Mouse (Mus musculus) CH12.LX (cell line): ENCODE results near the gene Prdm5. TPM values are rescaled to one million over a fixed set of nuclear protein-coding genes. Genes with fewer than 3 reads are reported as not detected.

ENCODE experiments used
- DNase-seq: peaks from one replicate; pipeline ENCODE4 v3.0.0-alpha.2; 2013; ENCODE audit errors: extremely low read depth
- H3K27ac ChIP-seq: 2 replicates; pipeline ENCODE4 v1.5.1; 2012; ENCODE audit warnings: low read depth, mild to moderate bottlenecking, control low read depth, moderate library complexity; ENCODE audit not compliant: insufficient read depth
- H3K27me3 ChIP-seq: replicated peaks from 2 replicates; pipeline ENCODE3; 2012; ENCODE audit warnings: inconsistent platforms
- H3K36me3 ChIP-seq, 2 experiments: replicated peaks in 1 of 2; 2 replicates each; pipeline versions ENCODE3 to v1.6.1; 2012; ENCODE audit warnings: inconsistent platforms in 1 of 2, low read length in 1 of 2, mild to moderate bottlenecking in 1 of 2, mixed read lengths in 1 of 2, moderate library complexity in 1 of 2; ENCODE audit not compliant: control insufficient read depth in 1 of 2, insufficient read depth in 1 of 2
- H3K4me1 ChIP-seq, 2 experiments: 2 replicates each; pipeline ENCODE4 v1.6.1; 2012; ENCODE audit warnings: inconsistent platforms in 1 of 2, moderate library complexity in 1 of 2; ENCODE audit not compliant: insufficient read depth in 2 of 2, control insufficient read depth in 1 of 2
- H3K4me2 ChIP-seq: 2 replicates; pipeline ENCODE4 v1.6.1; 2012; ENCODE audit warnings: low read depth, mild to moderate bottlenecking, control low read depth; ENCODE audit not compliant: poor library complexity, insufficient read depth, severe bottlenecking
- H3K4me3 ChIP-seq, 3 experiments: fragments of 150-350 bp in 1 of 3; sonication (generic) in 1 of 3; replicated peaks in 1 of 3; 2 replicates each; pipeline versions ENCODE3 to v1.5.1; 2011 to 2012; ENCODE audit warnings: low read depth in 2 of 3, low read length in 2 of 3, mild to moderate bottlenecking in 2 of 3, moderate library complexity in 2 of 3, control low read depth in 1 of 3, improper control_type of control experiment in 1 of 3, inconsistent platforms in 1 of 3, mixed read lengths in 1 of 3; ENCODE audit not compliant: poor library complexity in 1 of 3
- H3K79me2 ChIP-seq: replicated peaks from 2 replicates; pipeline ENCODE4 v1.6.1; 2012; ENCODE audit warnings: mild to moderate bottlenecking, moderate library complexity; ENCODE audit not compliant: control insufficient read depth, poor library complexity, insufficient read depth, severe bottlenecking; ENCODE audit errors: extremely low read depth
- H3K9ac ChIP-seq: 2 replicates; pipeline ENCODE4 v1.6.1; 2012; ENCODE audit warnings: low read depth, mild to moderate bottlenecking, control low read depth, moderate library complexity; ENCODE audit not compliant: insufficient read depth
- H3K9me3 ChIP-seq: replicated peaks from 2 replicates; pipeline ENCODE3; 2012; ENCODE audit warnings: low read length, inconsistent platforms, mixed read lengths
- CHD1 ChIP-seq: IDR thresholded peaks from 2 replicates; pipeline ENCODE4 v1.6.1; 2012; ENCODE audit warnings: low read depth, low read length, improper control_type of control experiment, inconsistent platforms
- CHD2 ChIP-seq: IDR thresholded peaks from 2 replicates; pipeline ENCODE4 v1.6.1; 2011; ENCODE audit warnings: low read length, improper control_type of control experiment
- CTCF ChIP-seq, 2 experiments: IDR thresholded peaks in 1 of 2; conservative IDR thresholded peaks in 1 of 2; 2 replicates each; pipeline ENCODE4 v1.5.1; 2011 to 2012; ENCODE audit warnings: low read depth in 2 of 2, low read length in 2 of 2, improper control_type of control experiment in 1 of 2, inconsistent platforms in 1 of 2, mild to moderate bottlenecking in 1 of 2, moderate library complexity in 1 of 2
- EP300 ChIP-seq: IDR thresholded peaks from 2 replicates; pipeline ENCODE4 v1.6.1; 2011; ENCODE audit warnings: low read length, improper control_type of control experiment
- HCFC1 ChIP-seq: IDR thresholded peaks from 2 replicates; pipeline ENCODE4 v1.6.1; 2012; ENCODE audit warnings: low read depth, mild to moderate bottlenecking, inconsistent platforms, low read length, improper control_type of control experiment
- IRF4 ChIP-seq: IDR thresholded peaks from 2 replicates; pipeline ENCODE4 v1.6.1; 2014; ENCODE audit warnings: low read depth, mild to moderate bottlenecking, inconsistent platforms, low read length, improper control_type of control experiment
- JUND ChIP-seq: conservative IDR thresholded peaks from 2 replicates; pipeline ENCODE4 v1.6.1; 2011; ENCODE audit warnings: low read depth, low read length, improper control_type of control experiment
- KAT2A ChIP-seq: IDR thresholded peaks from 2 replicates; pipeline ENCODE4 v1.6.1; 2012; ENCODE audit warnings: low read length, improper control_type of control experiment, inconsistent platforms; ENCODE audit not compliant: insufficient replicate concordance
- MAFK ChIP-seq: IDR thresholded peaks from 2 replicates; pipeline ENCODE4 v1.6.1; 2011; ENCODE audit warnings: low read length, improper control_type of control experiment; ENCODE audit not compliant: insufficient replicate concordance
- MAX ChIP-seq: IDR thresholded peaks from 2 replicates; pipeline ENCODE4 v1.6.1; 2011; ENCODE audit warnings: low read length, improper control_type of control experiment
- MEF2A ChIP-seq: IDR thresholded peaks from 2 replicates; pipeline ENCODE4 v1.6.1; 2014; ENCODE audit warnings: low read depth, mild to moderate bottlenecking, inconsistent platforms, low read length, improper control_type of control experiment, borderline replicate concordance
- MXI1 ChIP-seq: IDR thresholded peaks from 2 replicates; pipeline ENCODE4 v1.6.1; 2011; ENCODE audit warnings: mild to moderate bottlenecking, low read depth, low read length, improper control_type of control experiment
- MYC ChIP-seq: IDR thresholded peaks from 2 replicates; pipeline ENCODE4 v1.6.1; 2011; ENCODE audit warnings: low read depth, mild to moderate bottlenecking, improper control_type of control experiment, low read length
- NRF1 ChIP-seq: IDR thresholded peaks from 2 replicates; pipeline ENCODE4 v1.6.1; 2014; ENCODE audit warnings: low read depth, mild to moderate bottlenecking, inconsistent platforms, low read length, improper control_type of control experiment, moderate library complexity
- PAX5 ChIP-seq: IDR thresholded peaks from 2 replicates; pipeline ENCODE4 v1.6.1; 2012; ENCODE audit warnings: low read length, inconsistent platforms, mixed read lengths
- POLR2A ChIP-seq: IDR thresholded peaks from 2 replicates; pipeline ENCODE4 v1.6.1; 2011; ENCODE audit warnings: low read depth, mild to moderate bottlenecking, improper control_type of control experiment, low read length
- POLR2AphosphoS2 ChIP-seq: IDR thresholded peaks from 2 replicates; pipeline ENCODE4 v1.6.1; 2011; ENCODE audit warnings: low read depth, low read length, improper control_type of control experiment
- RAD21 ChIP-seq: IDR thresholded peaks from 2 replicates; pipeline ENCODE4 v1.6.1; 2011; ENCODE audit warnings: low read depth, mild to moderate bottlenecking, low read length, improper control_type of control experiment, moderate library complexity
- SIN3A ChIP-seq: IDR thresholded peaks from 2 replicates; pipeline ENCODE4 v1.6.1; 2012; ENCODE audit warnings: low read length, improper control_type of control experiment, inconsistent platforms
- SMC3 ChIP-seq: IDR thresholded peaks from 2 replicates; pipeline ENCODE4 v1.6.1; 2011; ENCODE audit warnings: low read depth, low read length, improper control_type of control experiment
- TBP ChIP-seq: conservative IDR thresholded peaks from 2 replicates; pipeline ENCODE4 v1.6.1; 2011; ENCODE audit warnings: low read depth, low read length, improper control_type of control experiment
- UBTF ChIP-seq: IDR thresholded peaks from 2 replicates; pipeline ENCODE4 v1.6.1; 2012; ENCODE audit warnings: low read depth, mild to moderate bottlenecking, inconsistent platforms, low read length, improper control_type of control experiment, moderate library complexity
- USF1 ChIP-seq: IDR thresholded peaks from 2 replicates; pipeline ENCODE4 v1.6.1; 2014; ENCODE audit warnings: low read depth, mild to moderate bottlenecking, inconsistent platforms, low read length, improper control_type of control experiment
- USF2 ChIP-seq: conservative IDR thresholded peaks from 2 replicates; pipeline ENCODE4 v1.6.1; 2011; ENCODE audit warnings: low read depth, low read length, improper control_type of control experiment
- ZC3H11A ChIP-seq: IDR thresholded peaks from 2 replicates; pipeline ENCODE4 v1.6.1; 2012; ENCODE audit warnings: low read depth, mild to moderate bottlenecking, inconsistent platforms, low read length, improper control_type of control experiment
- ZMIZ1 ChIP-seq: IDR thresholded peaks from 2 replicates; pipeline ENCODE4 v1.6.1; 2012; ENCODE audit warnings: low read depth, mild to moderate bottlenecking, inconsistent platforms, low read length, improper control_type of control experiment
- ZNF384 ChIP-seq: IDR thresholded peaks from 2 replicates; pipeline ENCODE4 v1.6.1; 2012; ENCODE audit warnings: low read depth, low read length, improper control_type of control experiment, inconsistent platforms
- dilution Hi-C: fragments of 300-500 bp; cut with MboI; formaldehyde crosslinking; loops from 2 replicates; pipeline ENCODE4 v1.14.3; 2020; ENCODE audit warnings: low sequenced_read_pairs; ENCODE audit not compliant: extremely low pct_unique_long_range_greater_than_20kb, extremely low pct_ligation_motif_present
- in situ Hi-C: fragments of 300-500 bp; cut with MboI; formaldehyde crosslinking; loops from 3 replicates; pipeline ENCODE4 v1.14.3; 2019; ENCODE audit warnings: low sequenced_read_pairs, low pct_ligation_motif_present, low pct_unique_long_range_greater_than_20kb, mixed read lengths
- polyA plus RNA-seq: library from polyadenylated mRNA; unstranded; fragments of >175 nt; gene quantifications from 2 replicates; pipeline ENCODE4 v1.2.1, GENCODE M21; 2012; ENCODE audit warnings: low read depth; ENCODE audit not compliant: insufficient read length
- total RNA-seq, 2 experiments: library from RNA; depleted of rRNA; stranded (reverse); fragments of 300-350 nt in 1 of 2; fragments of >200 nt in 1 of 2; gene quantifications; 2 replicates each; pipeline ENCODE4 v1.2.3; 2012 to 2014

Prdm5 gene
- total and polyA plus RNA-seq, 3 experiments, result not detected

DNA sequence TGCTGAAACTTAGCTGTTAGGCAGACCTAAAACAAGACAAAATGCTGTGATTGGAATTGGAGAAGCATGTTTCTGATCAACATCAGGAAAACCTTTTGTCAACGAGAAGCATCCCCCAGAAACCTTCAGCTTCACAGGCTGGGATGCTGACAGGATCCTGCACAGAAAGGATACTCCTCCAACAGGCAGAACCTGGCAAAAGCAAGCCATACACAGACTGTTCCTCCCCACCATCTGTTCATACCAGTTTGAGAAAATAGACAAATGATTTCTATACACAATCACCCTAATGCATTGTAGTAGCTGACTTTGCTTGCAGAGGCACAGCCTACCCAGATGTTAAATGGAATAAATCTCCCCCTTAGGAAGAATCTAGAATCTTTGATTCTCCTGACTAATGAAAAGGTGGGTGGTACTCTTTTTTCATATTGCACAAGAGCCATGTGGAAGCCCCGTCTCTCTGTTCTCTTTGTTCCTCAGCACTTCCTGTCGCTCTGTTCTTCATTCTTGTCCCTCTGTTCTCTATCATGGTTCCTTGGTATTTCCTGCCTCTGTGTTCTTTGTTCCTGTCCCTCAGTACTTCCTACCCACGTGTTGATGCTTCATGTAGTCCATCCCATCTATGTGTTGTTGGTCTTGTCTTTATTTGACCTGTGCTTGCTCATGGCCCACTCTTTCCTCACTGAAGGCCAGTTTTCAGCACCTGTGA, 39.4 kb downstream of the Prdm5 start:
- Histone ChIP-seq H3K79me2 (no peaks in the 10 kb centered on the region), H3K36me3 (no peaks in the 10 kb centered on the region), H3K4me3 (no peak overlapping the region), H3K4me1 (no peaks in the 10 kb centered on the region), H3K9me3 (no peaks in the 10 kb centered on the region), H3K4me2 (no peak overlapping the region), H3K27me3 (no peaks in the 10 kb centered on the region), H3K9ac (no peak overlapping the region), H3K27ac (no peak overlapping the region)
- dilution Hi-C loops (no loop called here), in situ Hi-C loops (no loop called here)
- no peak for TF ChIP-seq ZNF384
- TF ChIP-seq CHD2, result no peak
- DNase-seq, result no peak

DNA sequence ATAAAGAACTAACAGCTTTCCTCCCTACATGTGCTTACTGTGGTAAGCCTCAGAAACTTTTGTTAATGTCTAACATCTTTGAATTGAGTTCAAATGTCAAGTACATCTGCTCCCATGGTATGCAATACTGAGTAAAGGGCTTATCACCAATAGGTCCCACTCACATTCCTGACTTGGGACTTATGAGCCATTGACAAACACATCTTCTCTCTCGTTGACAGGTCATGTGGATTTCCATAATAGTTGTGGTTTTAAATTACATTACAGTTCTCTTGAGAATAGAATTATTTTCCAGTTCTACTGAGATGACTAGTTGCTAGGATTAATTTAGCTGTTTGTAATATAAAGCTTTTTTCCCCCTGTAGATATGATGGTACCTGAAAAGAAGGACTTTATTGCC, 49.9 kb downstream of the Prdm5 start:
- dilution Hi-C loops (no loop called here), in situ Hi-C loops (no loop called here)
- no peaks in the 10 kb centered on the region for H3K79me2 ChIP-seq

DNA sequence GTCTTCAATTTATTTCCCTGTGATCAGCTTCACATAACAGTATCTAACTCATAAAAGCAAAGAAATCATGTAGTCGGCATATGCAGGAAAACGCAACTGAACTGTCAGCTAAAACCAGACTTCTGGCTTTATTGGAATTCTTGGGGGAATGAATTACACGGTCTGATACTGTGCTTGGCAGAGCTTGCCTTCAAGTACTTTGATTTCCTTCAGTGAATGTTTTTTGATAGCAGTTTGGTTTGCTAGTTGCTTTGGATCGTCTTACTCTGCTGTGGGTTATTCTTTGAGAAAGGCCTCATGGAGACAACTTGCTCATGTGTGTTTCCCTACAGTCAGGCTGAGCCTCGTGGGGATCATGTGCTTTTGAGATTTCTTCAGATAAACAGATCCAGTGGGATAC, 52.7 kb downstream of the Prdm5 start:
- no peak overlapping the region for H3K4me3 ChIP-seq
- no peak for TF ChIP-seq KAT2A
- no peak for TF ChIP-seq RAD21
- no peak for TF ChIP-seq CHD1
- no peak for TF ChIP-seq JUND
- TF ChIP-seq NRF1, result no peak
- TF ChIP-seq MXI1, result no peak
- no peak for TF ChIP-seq TBP
- TF ChIP-seq USF1, result no peak
- TF ChIP-seq MYC, result no peak
- no peak for TF ChIP-seq USF2
- no peak for TF ChIP-seq HCFC1
- TF ChIP-seq EP300, result no peak
- no peaks in the 10 kb centered on the region for H3K27me3 ChIP-seq
- H3K4me2 ChIP-seq, result no peak overlapping the region
- in situ Hi-C loops, result no loop called here
- dilution Hi-C loops, result no loop called here
- H3K79me2 ChIP-seq, result no peaks in the 10 kb centered on the region
- H3K9me3 ChIP-seq, result no peaks in the 10 kb centered on the region
- H3K27ac ChIP-seq, result no peak overlapping the region
- H3K9ac ChIP-seq, result no peak overlapping the region
- H3K4me1 ChIP-seq, result no peaks in the 10 kb centered on the region
- no peak for DNase-seq
- no peaks in the 10 kb centered on the region for H3K36me3 ChIP-seq

More for the DNA sequence above, 49.9 kb downstream of the Prdm5 start:
- Histone ChIP-seq H3K4me1 (no peaks in the 10 kb centered on the region), H3K4me2 (no peak overlapping the region), H3K36me3 (no peaks in the 10 kb centered on the region), H3K27ac (no peak overlapping the region), H3K9ac (no peak overlapping the region), H3K4me3 (no peak overlapping the region), H3K27me3 (no peaks in the 10 kb centered on the region), H3K9me3 (no peaks in the 10 kb centered on the region)
- TF ChIP-seq JUND (no peak), POLR2A (no peak), UBTF (no peak), ZMIZ1 (no peak), CTCF (conservative IDR thresholded peaks at IDR 0.05 in 1 of 2, IDR thresholded peaks at IDR 0.05 in 1 of 2; ENCODE audit: low read depth in 2 of 2, low read length in 2 of 2) (no peak), MAX (no peak), EP300 (no peak), RAD21 (no peak), ZC3H11A (no peak), HCFC1 (no peak), POLR2AphosphoS2 (no peak), SMC3 (no peak), ZNF384 (no peak), IRF4 (no peak), MEF2A (no peak), MAFK (no peak), NRF1 (no peak), SIN3A (no peak), PAX5 (no peak)
- DNase-seq, result no peak
